Mouse (Mus musculus) left cerebral cortex, adult 9 months (tissue): ENCODE measurements around the gene Pom121l12.

ENCODE experiments used
- DNase-seq, 2 experiments: peaks; one replicate each; pipeline ENCODE4 v3.0.0; 2022; ENCODE audit warnings: low spot score in 2 of 2

The Pom121l12 gene

GRCm38 (mm10) chr11:14598976-14599375, at the start of gene Pom121l12:
Gene Pom121l12, plus strand, starts transcription at chr11:14599276.
- no peak for DNase-seq

- no peak for DNase-seq
Observed at GRCm38 (mm10) chr11:14611859-14612258, 12.8 kb downstream of the Pom121l12 start.
